Mouse (Mus musculus): ENCODE data around the gene Ints5. TPM values are rescaled to one million over a fixed set of nuclear protein-coding genes. Genes with fewer than 3 reads are reported as not detected.

The Ints5 gene
- polyA plus RNA-seq (2012; ENCODE audit: low replicate concordance) = 35.0 and 93.2 TPM in 2 replicates

DNA sequence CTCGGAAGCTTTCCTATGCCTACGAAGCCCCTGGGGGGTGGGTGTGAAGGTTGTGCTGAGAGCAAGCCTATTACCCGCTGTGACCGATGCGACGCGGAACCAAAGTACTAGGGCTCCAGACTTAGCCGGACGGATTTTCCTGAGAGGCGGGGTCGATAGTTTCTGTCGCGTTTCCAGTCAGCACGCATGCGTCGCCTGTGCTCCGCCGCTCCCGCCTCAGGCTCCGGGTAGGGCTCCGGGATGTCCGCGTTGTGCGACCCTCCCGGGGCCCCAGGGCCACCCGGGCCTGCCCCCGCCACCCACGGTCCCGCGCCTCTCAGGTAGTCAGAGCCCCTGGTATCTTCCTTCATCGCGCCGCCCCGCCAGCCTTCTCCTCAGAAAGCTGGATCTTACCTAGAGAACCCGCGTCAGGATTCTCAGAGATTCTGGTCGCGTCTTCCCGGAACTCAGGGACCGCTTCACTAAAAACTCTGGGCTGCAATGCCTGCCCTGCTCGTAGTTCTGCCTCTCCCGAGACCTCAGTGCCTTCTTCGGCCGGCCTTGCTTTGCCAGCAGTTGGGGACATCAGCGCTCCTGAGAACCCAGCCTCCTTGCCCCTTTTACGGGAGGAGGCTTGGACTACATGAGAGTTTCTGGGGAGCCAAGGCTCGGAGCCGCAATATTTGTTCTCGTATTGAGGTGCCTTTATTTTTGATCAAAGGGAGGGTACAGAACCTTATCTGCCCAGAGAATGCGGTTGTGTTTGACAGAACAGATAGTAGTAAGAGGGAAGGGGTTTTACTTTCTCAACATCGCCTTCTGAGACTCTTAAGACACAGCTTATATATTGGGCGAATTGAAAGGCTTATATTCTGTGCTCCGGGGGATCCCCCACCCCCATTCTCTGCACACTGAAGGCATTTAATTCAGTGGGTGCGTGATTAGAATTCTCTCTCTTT, at the start of gene Ints5:
Gene Ints5, plus strand, starts transcription at position 177 of the 938 bp plus-strand sequence.

DNA sequence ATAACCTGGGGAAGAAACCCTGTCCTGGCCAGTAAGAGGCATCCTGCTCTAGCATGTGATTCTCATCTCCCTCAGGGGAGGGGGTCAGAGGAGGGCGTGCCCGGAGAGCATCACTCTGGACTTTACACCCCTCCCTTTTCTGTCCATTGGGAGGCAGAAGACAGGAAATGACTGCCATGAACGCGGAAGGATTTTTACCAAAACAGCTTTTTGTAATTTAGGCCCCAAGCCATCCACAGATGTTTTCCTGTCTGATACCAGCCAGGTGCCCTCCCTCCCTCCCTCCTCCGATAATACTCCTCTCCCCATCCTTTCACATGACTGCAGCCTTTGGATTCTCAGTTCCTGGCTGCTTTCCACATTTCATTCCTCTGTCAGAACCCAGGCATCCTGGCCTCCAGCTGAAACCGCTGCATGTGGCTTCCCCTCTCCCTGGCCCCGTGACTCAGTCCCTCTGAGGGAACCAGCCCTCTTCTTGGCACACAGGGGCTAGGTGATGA, 42.4 kb upstream of the Ints5 start, which contains the start of gene Lrrn4cl:
Gene Lrrn4cl, plus strand, starts transcription at position 367 of the 500 bp plus-strand sequence.

DNA sequence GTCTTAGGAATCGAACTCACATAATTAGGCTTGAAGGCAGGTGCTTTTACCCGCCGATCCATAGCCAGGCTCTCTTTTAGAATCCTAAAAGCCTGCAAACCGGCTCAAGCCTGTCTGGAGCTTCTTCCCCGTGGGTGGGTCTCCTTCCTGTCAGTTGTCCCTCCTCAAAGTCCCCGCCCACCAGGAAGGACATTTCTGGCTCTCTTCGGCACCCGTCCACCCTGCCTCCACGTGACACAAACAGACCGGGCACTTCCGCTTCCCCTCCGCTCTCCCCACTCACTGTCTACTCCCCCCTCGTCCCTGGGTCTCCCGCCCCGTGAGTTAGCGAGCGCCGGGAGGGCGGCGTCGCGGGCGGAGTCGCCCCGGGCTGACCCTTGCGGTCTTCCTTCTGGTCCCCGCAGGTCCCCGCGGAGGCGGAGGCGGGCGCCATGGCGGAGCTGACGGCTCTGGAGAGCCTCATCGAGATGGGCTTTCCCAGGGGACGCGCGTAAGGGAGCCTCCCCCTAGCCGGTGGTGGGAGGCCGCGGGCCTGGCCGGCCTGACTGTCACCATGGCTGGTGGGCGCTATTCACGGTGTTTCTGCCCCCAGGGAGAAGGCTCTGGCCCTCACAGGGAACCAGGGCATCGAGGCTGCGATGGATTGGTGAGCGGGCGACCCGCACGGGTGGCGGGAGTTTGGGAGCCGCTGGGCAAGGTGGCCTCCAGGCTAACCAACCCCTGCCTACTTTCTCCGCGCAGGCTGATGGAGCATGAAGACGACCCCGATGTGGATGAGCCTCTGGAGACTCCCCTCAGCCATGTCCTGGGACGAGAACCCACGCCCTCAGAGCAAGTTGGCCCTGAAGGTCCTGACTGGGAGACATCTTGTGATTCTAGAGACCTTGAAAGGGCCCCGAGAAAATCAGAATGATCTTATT, 21.3 kb upstream of the Ints5 start, which contains the start of gene Ubxn1:
Gene Ubxn1, plus strand, starts transcription at position 230 of the 920 bp plus-strand sequence.

DNA sequence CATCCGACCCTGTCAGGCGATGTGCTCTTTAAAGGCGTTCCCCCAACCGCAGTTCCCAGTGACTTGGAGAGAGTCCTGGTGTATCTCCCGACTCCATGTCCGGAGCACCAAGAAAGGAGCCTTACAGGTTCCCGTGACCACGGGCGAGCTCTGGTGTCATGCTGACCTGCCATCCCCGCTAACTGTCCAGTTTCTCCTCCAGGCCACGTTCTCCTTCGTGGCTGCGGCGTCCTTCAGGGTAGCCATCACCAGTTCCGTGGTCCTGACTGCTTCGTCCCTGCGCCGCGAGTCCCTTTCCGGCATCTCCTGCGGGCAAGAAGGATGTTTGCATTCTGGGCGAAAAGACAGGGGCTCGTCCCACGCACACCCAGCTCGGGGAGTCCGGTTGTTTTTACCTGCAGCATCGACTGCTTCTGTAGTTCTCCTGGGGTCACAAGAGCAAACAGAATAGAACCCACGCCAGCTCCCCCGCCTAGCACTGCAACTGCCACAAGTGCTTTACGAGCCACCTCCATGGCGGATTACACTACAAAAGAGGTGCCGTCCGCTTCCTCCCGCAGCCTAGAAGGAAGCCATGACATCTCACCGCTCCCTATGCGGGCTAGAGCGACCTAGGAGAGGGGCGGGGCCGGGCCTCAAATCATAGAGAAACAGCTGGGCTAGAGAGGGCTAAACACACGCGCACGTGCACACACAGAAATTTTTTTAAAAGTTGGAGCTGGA, 12.3 kb upstream of the Ints5 start, which contains the start of gene Uqcc3:
Gene Uqcc3, minus strand, starts transcription at position 613 of the 723 bp plus-strand sequence.

DNA sequence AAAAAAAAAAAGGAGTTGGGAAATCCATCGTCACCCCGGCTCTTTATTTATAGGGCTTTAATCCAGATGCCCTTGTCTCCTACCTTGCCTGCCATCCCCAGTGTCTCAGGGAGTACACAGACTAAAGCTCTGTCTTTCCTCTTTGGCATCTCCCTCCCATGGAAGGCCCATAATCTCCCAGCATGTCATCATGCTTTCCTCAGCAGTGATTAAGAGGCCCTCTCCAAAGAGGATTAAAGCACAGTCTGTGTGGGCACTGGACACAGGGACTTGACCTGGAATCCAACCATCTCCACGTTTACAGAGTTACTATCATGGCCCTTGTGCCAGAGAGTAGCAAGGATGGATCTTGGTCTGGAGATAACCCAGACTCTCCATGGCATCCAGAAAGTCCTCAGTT, 9.2 kb upstream of the Ints5 start, which contains the start of the genes Lbhd1 and Gm49403:
Gene Lbhd1, plus strand, starts transcription at position 117 of the 400 bp plus-strand sequence.
Gene Gm49403, plus strand, starts transcription at position 315 of the 400 bp plus-strand sequence.

GRCm38 (mm10) chr19:8888511-8889385, 4.1 kb upstream of the Ints5 start, which contains the start of the genes 1810009A15Rik and Gm49416:
Gene 1810009A15Rik, plus strand, starts transcription at chr19:8888853.
Gene Gm49416, plus strand, starts transcription at chr19:8888926.

GRCm38 (mm10) chr19:8897865-8898495, 5.2 kb downstream of the Ints5 start, which contains the start of gene Ganab:
Gene Ganab, plus strand, starts transcription at chr19:8898071.

DNA sequence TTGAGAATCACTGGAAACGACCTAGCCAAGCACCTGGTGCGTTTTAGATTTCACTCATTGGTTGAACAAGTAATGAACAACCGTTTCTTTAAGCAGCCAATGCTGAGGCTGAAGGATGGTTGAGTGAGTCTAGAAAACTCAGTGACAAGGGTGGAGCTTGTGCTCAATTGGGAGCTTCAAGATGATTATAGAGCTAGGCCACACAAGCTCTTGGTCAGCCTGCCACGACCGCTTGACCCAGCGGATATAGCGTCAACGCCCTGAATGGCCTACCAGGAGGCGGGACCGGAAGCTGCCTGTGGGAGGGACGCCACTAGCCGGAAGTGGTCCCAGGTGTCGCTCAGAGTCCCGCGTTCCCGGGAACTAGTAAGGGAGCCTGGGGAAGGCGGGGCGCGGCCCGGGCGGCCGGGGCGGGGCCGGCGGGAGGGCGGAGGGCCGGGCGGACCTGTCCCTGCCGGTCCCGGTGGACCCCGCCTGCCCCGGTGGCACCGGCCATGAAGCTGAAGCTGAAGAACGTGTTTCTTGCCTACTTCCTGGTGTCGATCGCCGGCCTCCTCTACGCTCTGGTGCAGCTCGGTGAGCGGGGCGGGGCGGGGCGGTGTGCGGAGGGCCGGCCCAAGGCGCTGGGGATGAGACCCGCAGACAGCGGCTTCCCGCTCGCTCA, 27.4 kb downstream of the Ints5 start, which contains the start of gene B3gat3:
Gene B3gat3, plus strand, starts transcription at position 302 of the 664 bp plus-strand sequence.

GRCm38 (mm10) chr19:8929224-8930088, 36.7 kb downstream of the Ints5 start, which contains the start of the genes Rom1 and Eml3:
Gene Rom1, minus strand, starts transcription at chr19:8929356.
Gene Eml3, plus strand, starts transcription at chr19:8929552.

GRCm38 (mm10) chr19:8941515-8942217, 48.9 kb downstream of the Ints5 start, which contains the start of gene Mta2:
Gene Mta2, plus strand, starts transcription at chr19:8941875.

Other genes starting within 250 kb of the Ints5 start
- gene Chrm1, start 229.2 kb upstream of the Ints5 start, polyA plus RNA-seq (2012; ENCODE audit: low replicate concordance) = not detected in 2 replicates
- gene Slc3a2, start 169.6 kb upstream of the Ints5 start, polyA plus RNA-seq (2012; ENCODE audit: low replicate concordance) = 129 and 167 TPM in 2 replicates
- gene Wdr74, start 157.2 kb upstream of the Ints5 start, polyA plus RNA-seq (2012; ENCODE audit: low replicate concordance) = 21.6 and 29.2 TPM in 2 replicates
- not detected in 2 replicates for gene 1700092M07Rik, start 152.3 kb upstream of the Ints5 start, polyA plus RNA-seq (2012; ENCODE audit: low replicate concordance)
- 17.5 and 22.6 TPM in 2 replicates for gene Stx5a, start 151.6 kb upstream of the Ints5 start, polyA plus RNA-seq (2012; ENCODE audit: low replicate concordance)
- 39.0 and 42.9 TPM in 2 replicates for gene Nxf1, start 135.9 kb upstream of the Ints5 start, polyA plus RNA-seq (2012; ENCODE audit: low replicate concordance)
- gene Tmem223, start 122.0 kb upstream of the Ints5 start, polyA plus RNA-seq (2012; ENCODE audit: low replicate concordance) = 69.6 and 147 TPM in 2 replicates
- 19.3 and 85.5 TPM in 2 replicates for gene Tmem179b, start 118.5 kb upstream of the Ints5 start, polyA plus RNA-seq (2012; ENCODE audit: low replicate concordance)
- gene Taf6l, start 106.6 kb upstream of the Ints5 start, polyA plus RNA-seq (2012; ENCODE audit: low replicate concordance) = 47.7 and 56.1 TPM in 2 replicates
- gene Polr2g, start 94.4 kb upstream of the Ints5 start, polyA plus RNA-seq (2012; ENCODE audit: low replicate concordance) = 4.5 and 17.9 TPM in 2 replicates
- gene Zbtb3, start 90.5 kb upstream of the Ints5 start, polyA plus RNA-seq (2012; ENCODE audit: low replicate concordance) = 0.39 and 2.0 TPM in 2 replicates
- 4.0 and 4.6 TPM in 2 replicates for gene Ttc9c, start 73.7 kb upstream of the Ints5 start, polyA plus RNA-seq (2012; ENCODE audit: low replicate concordance)
- 59.4 and 120 TPM in 2 replicates for gene Hnrnpul2, start 73.0 kb upstream of the Ints5 start, polyA plus RNA-seq (2012; ENCODE audit: low replicate concordance)
- 40.3 and 101 TPM in 2 replicates for gene AC129217.1, start 63.2 kb upstream of the Ints5 start, polyA plus RNA-seq (2012; ENCODE audit: low replicate concordance)
- gene Bscl2, start 55.5 kb upstream of the Ints5 start, polyA plus RNA-seq (2012; ENCODE audit: low replicate concordance) = 36.5 and 111 TPM in 2 replicates
- not detected in 2 replicates for gene Gng3, start 53.8 kb upstream of the Ints5 start, polyA plus RNA-seq (2012; ENCODE audit: low replicate concordance)
- 0.09 and 0.24 TPM in 2 replicates for gene Lrrn4cl, start 42.2 kb upstream of the Ints5 start, polyA plus RNA-seq (2012; ENCODE audit: low replicate concordance)
- 78.0 and 79.9 TPM in 2 replicates for gene Ubxn1, start 21.5 kb upstream of the Ints5 start, polyA plus RNA-seq (2012; ENCODE audit: low replicate concordance)
- gene Uqcc3, start 12.1 kb upstream of the Ints5 start, polyA plus RNA-seq (2012; ENCODE audit: low replicate concordance) = 10.7 and 29.9 TPM in 2 replicates
- 1.7 TPM in 1 of 2 replicates, not detected in the other for gene Lbhd1, start 9.3 kb upstream of the Ints5 start, polyA plus RNA-seq (2012; ENCODE audit: low replicate concordance)
- not detected in 2 replicates for gene Gm49403, start 9.1 kb upstream of the Ints5 start, polyA plus RNA-seq (2012; ENCODE audit: low replicate concordance)
- 12.1 and 24.9 TPM in 2 replicates for gene 1810009A15Rik, start 4.2 kb upstream of the Ints5 start, polyA plus RNA-seq (2012; ENCODE audit: low replicate concordance)
- gene Gm49416, start 4.1 kb upstream of the Ints5 start, polyA plus RNA-seq (2012; ENCODE audit: low replicate concordance) = 0.92 and 16.1 TPM in 2 replicates
- gene Ganab, start 5.1 kb downstream of the Ints5 start, polyA plus RNA-seq (2012; ENCODE audit: low replicate concordance) = 35.8 and 36.8 TPM in 2 replicates
- 110 and 144 TPM in 2 replicates for gene B3gat3, start 27.4 kb downstream of the Ints5 start, polyA plus RNA-seq (2012; ENCODE audit: low replicate concordance)
- 28.2 and 31.8 TPM in 2 replicates for gene Rom1, start 36.4 kb downstream of the Ints5 start, polyA plus RNA-seq (2012; ENCODE audit: low replicate concordance)
- 92.9 and 101 TPM in 2 replicates for gene Eml3, start 36.5 kb downstream of the Ints5 start, polyA plus RNA-seq (2012; ENCODE audit: low replicate concordance)
- gene Mta2, start 48.9 kb downstream of the Ints5 start, polyA plus RNA-seq (2012; ENCODE audit: low replicate concordance) = 33.6 and 60.7 TPM in 2 replicates
- gene Tut1, start 60.8 kb downstream of the Ints5 start, polyA plus RNA-seq (2012; ENCODE audit: low replicate concordance) = 41.2 and 58.4 TPM in 2 replicates
- 34.0 and 130 TPM in 2 replicates for gene Eef1g, start 74.0 kb downstream of the Ints5 start, polyA plus RNA-seq (2012; ENCODE audit: low replicate concordance)
- 6.4 and 8.8 TPM in 2 replicates for gene Ahnak, start 96.3 kb downstream of the Ints5 start, polyA plus RNA-seq (2012; ENCODE audit: low replicate concordance)
- not detected in 2 replicates for gene Scgb1a1, start 195.0 kb downstream of the Ints5 start, polyA plus RNA-seq (2012; ENCODE audit: low replicate concordance)
- gene Asrgl1, start 242.6 kb downstream of the Ints5 start, polyA plus RNA-seq (2012; ENCODE audit: low replicate concordance) = 25.5 and 77.5 TPM in 2 replicates

All from leukemia stem cell, adult 10-12 weeks (primary cell).